Mouse (Mus musculus): Measurements from ENCODE around the gene Prrt1. TPM values are rescaled to one million over a fixed set of nuclear protein-coding genes. Genes with fewer than 3 reads are reported as not detected.

The Prrt1 gene
- polyA plus RNA-seq, 1 experiment from 2014 or later, result 0.39 TPM

- peaks cover 22 to 61% of the 10 kb centered on the region in 2 experiments for H3K4me1 ChIP-seq (ENCODE audit: control insufficient read depth in 2 of 2, insufficient read depth in 2 of 2, low read length in 2 of 2)
- H3K27ac ChIP-seq (replicated peaks in 1 of 2; ENCODE audit: control insufficient read depth in 1 of 2, insufficient read depth in 1 of 2, low read depth in 2 of 2, low read length in 2 of 2), result peak overlapping the region; percentile 85 to 94
- H3K4me2 ChIP-seq (ENCODE audit: low read length), result peak overlapping the region; percentile 92
- no peaks in the 10 kb centered on the region for H3K9me3 ChIP-seq (ENCODE audit: control insufficient read depth, low read length)
- peak; percentile 41 for ATAC-seq (ENCODE audit: insufficient number of reproducible peaks, insufficient read depth, low FRiP score, low read depth)
- H3K36me3 ChIP-seq (ENCODE audit: control insufficient read depth, insufficient read depth, low read length), result peaks cover 29% of the 10 kb centered on the region
- H3K27me3 ChIP-seq (ENCODE audit: control insufficient read depth, insufficient read depth, low read length), result no peaks in the 10 kb centered on the region
- peak overlapping the region; percentile 97 for H3K9ac ChIP-seq (ENCODE audit: low read length)
- under 1% methylated on average over 15 of the region's 35 CpGs for WGBS
- H3K4me3 ChIP-seq (ENCODE audit: control insufficient read depth in 1 of 2, insufficient read depth in 1 of 2, low read depth in 1 of 2, low read length in 2 of 2), result peak overlapping the region; percentile 75 to 79
Measured at GRCm38 (mm10) chr17:34591994-34592375, 37.3 kb upstream of the Prrt1 start.

GRCm38 (mm10) chr17:34592581-34593549 lies 36.5 kb upstream of the Prrt1 start:
- Histone ChIP-seq H3K27me3 (ENCODE audit: control insufficient read depth, insufficient read depth, low read length) (no peaks in the 10 kb centered on the region), H3K4me1 (ENCODE audit: control insufficient read depth in 2 of 2, insufficient read depth in 2 of 2, low read length in 2 of 2) (peaks cover 26 to 68% of the 10 kb centered on the region in 2 experiments), H3K4me2 (ENCODE audit: low read length) (peak overlapping the region; percentile 92), H3K27ac (replicated peaks in 1 of 2; ENCODE audit: control insufficient read depth in 1 of 2, insufficient read depth in 1 of 2, low read depth in 2 of 2, low read length in 2 of 2) (peak overlapping the region; percentile 71 to 94), H3K4me3 (ENCODE audit: control insufficient read depth in 1 of 2, insufficient read depth in 1 of 2, low read depth in 1 of 2, low read length in 2 of 2) (peak overlapping the region; percentile 75 to 79), H3K9me3 (ENCODE audit: control insufficient read depth, low read length) (no peaks in the 10 kb centered on the region), H3K36me3 (ENCODE audit: control insufficient read depth, insufficient read depth, low read length) (peaks cover 29% of the 10 kb centered on the region), H3K9ac (ENCODE audit: low read length) (peak overlapping the region; percentile 97)
- no peak for ATAC-seq (ENCODE audit: insufficient number of reproducible peaks, insufficient read depth, low FRiP score, low read depth)
- WGBS, result 2% methylated on average over 22 of the region's 32 CpGs

- no peak for ATAC-seq (ENCODE audit: insufficient number of reproducible peaks, insufficient read depth, low FRiP score, low read depth)
- Histone ChIP-seq H3K4me3 (ENCODE audit: control insufficient read depth in 1 of 2, insufficient read depth in 1 of 2, low read depth in 1 of 2, low read length in 2 of 2) (peak overlapping the region; percentile 75 to 79), H3K27ac (replicated peaks in 1 of 2; ENCODE audit: control insufficient read depth in 1 of 2, insufficient read depth in 1 of 2, low read depth in 2 of 2, low read length in 2 of 2) (peak overlapping the region in 1 of 2 experiments; percentile 94; a peak in 1 of 4 replicates), H3K27me3 (ENCODE audit: control insufficient read depth, insufficient read depth, low read length) (no peaks in the 10 kb centered on the region), H3K4me1 (ENCODE audit: control insufficient read depth in 2 of 2, insufficient read depth in 2 of 2, low read length in 2 of 2) (peaks cover 28 to 62% of the 10 kb centered on the region in 2 experiments), H3K9ac (ENCODE audit: low read length) (peak overlapping the region; percentile 97), H3K9me3 (ENCODE audit: control insufficient read depth, low read length) (no peaks in the 10 kb centered on the region), H3K36me3 (ENCODE audit: control insufficient read depth, insufficient read depth, low read length) (peaks cover 29% of the 10 kb centered on the region), H3K4me2 (ENCODE audit: low read length) (peak overlapping the region; percentile 92)
- 60% methylated on average over 34 of the region's 34 CpGs for WGBS
Measured at GRCm38 (mm10) chr17:34593752-34594525, 35.4 kb upstream of the Prrt1 start.

GRCm38 (mm10) chr17:34596098-34596497 lies 33.2 kb upstream of the Prrt1 start:
- H3K27ac ChIP-seq (replicated peaks in 1 of 2; ENCODE audit: control insufficient read depth in 1 of 2, insufficient read depth in 1 of 2, low read depth in 2 of 2, low read length in 2 of 2), result 0 out of 4 replicates have a peak overlapping the region, but pooled peaks of 1 of the 2 experiments have one; percentile 1

GRCm38 (mm10) chr17:34597566-34598095 lies 31.7 kb upstream of the Prrt1 start, which contains the start of gene Ager:
Ager (plus strand) TSS chr17:34597862.
- H3K9ac ChIP-seq (ENCODE audit: low read length), result peak within 1 kb of the TSS; percentile 47; the same call in 1 of the 2 replicates
- H3K4me1 ChIP-seq (ENCODE audit: control insufficient read depth in 2 of 2, insufficient read depth in 2 of 2, low read length in 2 of 2), result peaks cover 17 to 41% of the 10 kb centered on the region in 2 experiments; a peak in 3 of 4 replicates
- no peaks in the 10 kb centered on the region for H3K27me3 ChIP-seq (ENCODE audit: control insufficient read depth, insufficient read depth, low read length)
- no peak within 1 kb of the TSS for H3K4me3 ChIP-seq (ENCODE audit: control insufficient read depth in 1 of 2, insufficient read depth in 1 of 2, low read depth in 1 of 2, low read length in 2 of 2)
- no peaks in the 10 kb centered on the region for H3K9me3 ChIP-seq (ENCODE audit: control insufficient read depth, low read length)
- no peak within 1 kb of the TSS for H3K27ac ChIP-seq (replicated peaks in 1 of 2; ENCODE audit: control insufficient read depth in 1 of 2, insufficient read depth in 1 of 2, low read depth in 2 of 2, low read length in 2 of 2)
- peaks cover 51% of the 10 kb centered on the region for H3K36me3 ChIP-seq (ENCODE audit: control insufficient read depth, insufficient read depth, low read length)
- peak within 1 kb of the TSS; percentile 23; the same call in 1 of the 2 replicates for H3K4me2 ChIP-seq (ENCODE audit: low read length)
- 8% methylated on average over 6 of the region's 6 CpGs for WGBS
- ATAC-seq (ENCODE audit: insufficient number of reproducible peaks, insufficient read depth, low FRiP score, low read depth), result no peak

More at GRCm38 (mm10) chr17:34596098-34596497, 33.2 kb upstream of the Prrt1 start:
- WGBS, result 70% methylated on average over 8 of the region's 8 CpGs
- Histone ChIP-seq H3K4me3 (ENCODE audit: control insufficient read depth in 1 of 2, insufficient read depth in 1 of 2, low read depth in 1 of 2, low read length in 2 of 2) (no peak overlapping the region), H3K36me3 (ENCODE audit: control insufficient read depth, insufficient read depth, low read length) (peaks cover 42% of the 10 kb centered on the region), H3K9ac (ENCODE audit: low read length) (no peak overlapping the region), H3K4me2 (ENCODE audit: low read length) (no peak overlapping the region), H3K4me1 (ENCODE audit: control insufficient read depth in 2 of 2, insufficient read depth in 2 of 2, low read length in 2 of 2) (peaks cover 23 to 42% of the 10 kb centered on the region in 2 experiments), H3K27me3 (ENCODE audit: control insufficient read depth, insufficient read depth, low read length) (no peaks in the 10 kb centered on the region), H3K9me3 (ENCODE audit: control insufficient read depth, low read length) (no peaks in the 10 kb centered on the region)
- no peak for ATAC-seq (ENCODE audit: insufficient number of reproducible peaks, insufficient read depth, low FRiP score, low read depth)

- Histone ChIP-seq H3K4me1 (ENCODE audit: control insufficient read depth in 2 of 2, insufficient read depth in 2 of 2, low read length in 2 of 2) (peaks cover 18 to 28% of the 10 kb centered on the region in 2 experiments), H3K36me3 (ENCODE audit: control insufficient read depth, insufficient read depth, low read length) (peaks cover 40% of the 10 kb centered on the region), H3K4me3 (ENCODE audit: control insufficient read depth in 1 of 2, insufficient read depth in 1 of 2, low read depth in 1 of 2, low read length in 2 of 2) (no peak overlapping the region), H3K27me3 (ENCODE audit: control insufficient read depth, insufficient read depth, low read length) (no peaks in the 10 kb centered on the region), H3K9me3 (ENCODE audit: control insufficient read depth, low read length) (no peaks in the 10 kb centered on the region), H3K27ac (replicated peaks in 1 of 2; ENCODE audit: control insufficient read depth in 1 of 2, insufficient read depth in 1 of 2, low read depth in 2 of 2, low read length in 2 of 2) (no peak overlapping the region), H3K9ac (ENCODE audit: low read length) (no peak overlapping the region), H3K4me2 (ENCODE audit: low read length) (no peak overlapping the region)
- no peak for ATAC-seq (ENCODE audit: insufficient number of reproducible peaks, insufficient read depth, low FRiP score, low read depth)
- 76% methylated on average over 9 of the region's 9 CpGs for WGBS
Measured at GRCm38 (mm10) chr17:34599891-34600290, 29.4 kb upstream of the Prrt1 start.

- Histone ChIP-seq H3K4me2 (ENCODE audit: low read length) (no peak overlapping the region), H3K4me3 (ENCODE audit: control insufficient read depth in 1 of 2, insufficient read depth in 1 of 2, low read depth in 1 of 2, low read length in 2 of 2) (no peak overlapping the region), H3K9ac (ENCODE audit: low read length) (no peak overlapping the region), H3K27ac (replicated peaks in 1 of 2; ENCODE audit: control insufficient read depth in 1 of 2, insufficient read depth in 1 of 2, low read depth in 2 of 2, low read length in 2 of 2) (no peak overlapping the region), H3K9me3 (ENCODE audit: control insufficient read depth, low read length) (no peaks in the 10 kb centered on the region), H3K27me3 (ENCODE audit: control insufficient read depth, insufficient read depth, low read length) (no peaks in the 10 kb centered on the region), H3K36me3 (ENCODE audit: control insufficient read depth, insufficient read depth, low read length) (peaks cover 22% of the 10 kb centered on the region), H3K4me1 (ENCODE audit: control insufficient read depth in 2 of 2, insufficient read depth in 2 of 2, low read length in 2 of 2) (peaks cover 25 to 34% of the 10 kb centered on the region in 2 experiments)
- 83% methylated on average over 12 of the region's 12 CpGs for WGBS
- ATAC-seq (ENCODE audit: insufficient number of reproducible peaks, insufficient read depth, low FRiP score, low read depth), result no peak
Measured at GRCm38 (mm10) chr17:34601796-34602195, 27.5 kb upstream of the Prrt1 start.

Data from heart, embryonic 14.5 days (tissue).